Comparison of ENCODE assay signal across 21 mouse cellular contexts in the genomic region with DNA sequence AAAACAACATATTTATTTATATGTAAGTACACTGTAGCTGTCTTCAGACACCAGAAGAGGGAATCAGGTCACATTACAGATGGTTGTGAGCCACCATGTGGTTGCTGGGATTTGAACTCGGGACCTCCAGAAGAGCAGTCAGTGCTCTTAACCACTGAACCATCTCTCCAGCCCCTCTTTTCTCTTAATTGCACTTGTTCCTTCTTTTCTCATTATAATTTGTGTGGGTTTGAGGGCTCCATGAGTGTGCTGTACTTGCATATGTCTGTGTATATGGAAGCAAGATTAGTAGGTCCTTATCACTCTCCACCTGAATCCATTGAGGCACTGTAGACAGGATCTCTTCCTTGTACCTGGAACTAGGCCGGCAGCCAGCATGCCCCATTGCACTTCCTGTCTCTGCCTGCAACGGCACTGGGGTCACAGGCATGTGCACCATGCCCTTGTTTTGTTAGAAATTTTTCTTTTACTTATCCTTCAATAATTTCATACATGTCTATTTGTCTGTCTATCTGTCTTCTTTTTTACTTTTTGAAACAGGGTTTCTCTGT. TPM values are rescaled to one million over a fixed set of nuclear protein-coding genes. Genes with fewer than 3 reads are reported as not detected.
"Had no signal": no experiment of that assay in that cellular context is flagged by ENCODE, and none has a peak within 500 bp of the region (broad histone marks: within the 10 kb centered on the region; RNA-seq: fewer than 3 reads in every experiment).

No protein-coding gene starts in this region.

- ATAC-seq: midbrain, embryonic 16.5 days had no signal

- H3K4me3 ChIP-seq: midbrain, embryonic 10.5 days; midbrain, embryonic 12.5 days; myocyte; neural tube, embryonic 13.5 days; neural tube, embryonic 15.5 days; stomach, embryonic 15.5 days had no signal

- H3K4me2 ChIP-seq: lung, embryonic 14.5 days; midbrain, embryonic 12.5 days; neural tube, embryonic 13.5 days; neural tube, embryonic 15.5 days; stomach, embryonic 15.5 days had no signal

- H3K9me3 ChIP-seq: midbrain, embryonic 10.5 days; midbrain, embryonic 12.5 days; neural tube, embryonic 13.5 days; neural tube, embryonic 15.5 days; stomach, embryonic 15.5 days had no signal

- H3K36me3 ChIP-seq: neural tube, embryonic 13.5 days; neural tube, embryonic 15.5 days; stomach, embryonic 15.5 days had no signal

- H3K9ac ChIP-seq: lung, embryonic 14.5 days; midbrain, embryonic 12.5 days; neural tube, embryonic 13.5 days; neural tube, embryonic 15.5 days; stomach, embryonic 15.5 days had no signal

- H3K27ac ChIP-seq: midbrain, embryonic 10.5 days; midbrain, embryonic 12.5 days; neural tube, embryonic 13.5 days; neural tube, embryonic 15.5 days; stomach, embryonic 15.5 days; stomach, postnatal 0 days had no signal

- H3K27me3 ChIP-seq: midbrain, embryonic 12.5 days; neural tube, embryonic 13.5 days; neural tube, embryonic 15.5 days; stomach, embryonic 15.5 days had no signal

- DNase-seq: lung, adult 18-20 months; lung, embryonic 14.5 days; lung, postnatal 10 days; lung, postnatal 4 days; midbrain, embryonic 14.5 days; retina, postnatal 1 day; right cerebral cortex, adult 18-20 months; right cerebral cortex, postnatal 25 days; right cerebral cortex, postnatal 4 days had no signal

RNA-seq across cellular contexts. Expression of gene Cby3, which starts 26.1 kb away (rescaled TPM):
- total RNA-seq: megakaryocyte, adult 5-6 weeks had no signal
- polyA plus RNA-seq: liver, embryonic 16.5 days; midbrain, embryonic 12.5 days; myocyte; neural tube, embryonic 11.5 days; thymus, postnatal 0 days had no signal
